Mouse (Mus musculus) lung, postnatal 10 days (tissue): ENCODE results near the gene Col9a1.

Source experiments
- DNase-seq: peaks from one replicate; pipeline ENCODE4 v3.0.0; 2021

The Col9a1 gene

GRCm38 (mm10) chr1:24222981-24223612 is 45.7 kb downstream of the Col9a1 start:
- DNase-seq: no peak

- DNase-seq: no peak
These were observed 48.6 kb downstream of the Col9a1 start for GRCm38 (mm10) chr1:24225825-24226526.

- no peak for DNase-seq
These were observed 49.7 kb downstream of the Col9a1 start for GRCm38 (mm10) chr1:24226941-24227711.

- DNase-seq: no peak
These were observed 52.1 kb downstream of the Col9a1 start for GRCm38 (mm10) chr1:24229552-24229951.

- DNase-seq: no peak
These were observed 53.0 kb downstream of the Col9a1 start for GRCm38 (mm10) chr1:24230428-24230827.

- no peak for DNase-seq
These were observed 54.3 kb downstream of the Col9a1 start for GRCm38 (mm10) chr1:24231504-24232270.

- DNase-seq: no peak
These were observed 58.9 kb downstream of the Col9a1 start for GRCm38 (mm10) chr1:24236330-24236729.

GRCm38 (mm10) chr1:24240039-24240691 is 62.8 kb downstream of the Col9a1 start:
- no peak for DNase-seq

- DNase-seq: no peak
These were observed 67.5 kb downstream of the Col9a1 start for GRCm38 (mm10) chr1:24244931-24245330.

GRCm38 (mm10) chr1:24245700-24246375 is 68.4 kb downstream of the Col9a1 start:
- DNase-seq: no peak

- no peak for DNase-seq
These were observed 71.1 kb downstream of the Col9a1 start for GRCm38 (mm10) chr1:24248294-24249104.

- DNase-seq: peak; percentile 41
These were observed 71.8 kb downstream of the Col9a1 start for GRCm38 (mm10) chr1:24249105-24249664.

GRCm38 (mm10) chr1:24257961-24258360 is 80.6 kb downstream of the Col9a1 start:
- no peak for DNase-seq

- no peak for DNase-seq
These were observed 82.0 kb downstream of the Col9a1 start for GRCm38 (mm10) chr1:24259419-24259818.

GRCm38 (mm10) chr1:24261181-24261580 is 83.8 kb downstream of the Col9a1 start:
- DNase-seq: no peak

GRCm38 (mm10) chr1:24267022-24267421 is 89.6 kb downstream of the Col9a1 start:
- DNase-seq: no peak

- no peak for DNase-seq
These were observed 109.0 kb downstream of the Col9a1 start for GRCm38 (mm10) chr1:24286360-24286759.

- no peak for DNase-seq
These were observed 115.1 kb downstream of the Col9a1 start for GRCm38 (mm10) chr1:24292515-24292914.

GRCm38 (mm10) chr1:24294979-24295942 is 117.9 kb downstream of the Col9a1 start:
- no peak for DNase-seq
